Mouse (Mus musculus): ENCODE results near the gene Nav2. TPM values are rescaled to one million over a fixed set of nuclear protein-coding genes. Genes with fewer than 3 reads are reported as not detected.

Gene Nav2
- total and polyA plus RNA-seq, 3 experiments, result 20.4 to 49.9 (median 34.4) TPM

DNA sequence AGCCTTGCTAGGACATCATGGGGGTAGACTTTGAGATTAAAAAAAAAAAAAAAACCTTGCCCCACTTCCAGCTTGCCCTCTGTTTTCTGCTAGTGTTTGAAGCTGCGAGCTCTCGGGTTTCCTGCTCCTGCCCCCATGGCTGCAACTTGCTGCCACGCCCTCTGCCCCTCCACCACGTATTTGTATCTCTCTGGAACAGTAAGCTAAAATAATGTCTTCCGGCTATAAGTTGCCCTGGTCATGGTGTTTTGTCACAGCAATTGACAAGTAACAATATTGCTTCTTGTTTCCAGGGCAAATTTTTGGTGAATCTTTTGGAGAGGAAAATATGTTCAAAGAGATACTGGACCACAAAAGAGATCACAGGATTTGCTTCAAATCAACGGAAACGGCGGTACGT lies 10.1 kb upstream of the Nav2 start:
- no peak for TF ChIP-seq CTCF (IDR thresholded peaks at IDR 0.05)
- TF ChIP-seq POLR2A (IDR thresholded peaks at IDR 0.05; ENCODE audit: insufficient read depth, low read depth, low read length), result no peak
- TF ChIP-seq EP300 (IDR thresholded peaks at IDR 0.05; ENCODE audit: insufficient read depth, low read depth, low read length), result no peak
- WGBS, result 51% methylated on average over 9 of the region's 9 CpGs
- peaks cover 3% of the 10 kb centered on the region for H3K4me1 ChIP-seq (ENCODE audit: control insufficient read depth, insufficient read depth, low read length)
- intact Hi-C loops (cut with DNase I), result loop anchor here (2.0 kb wide), 1 partner anchor 28 kb away; no protein-coding TSS in a partner anchor
- no peaks in the 10 kb centered on the region for H3K36me3 ChIP-seq (ENCODE audit: control insufficient read depth, insufficient read depth, low read length)
- no peak overlapping the region for H3K9ac ChIP-seq (ENCODE audit: low read depth, low read length)
- no peaks in the 10 kb centered on the region for H3K27me3 ChIP-seq (ENCODE audit: control insufficient read depth, insufficient read depth, low read length)
- no peak overlapping the region for H3K27ac ChIP-seq
- H3K79me2 ChIP-seq (replicated peaks; ENCODE audit: control insufficient read depth, insufficient read depth, low read length), result no peaks in the 10 kb centered on the region
- H3K4me3 ChIP-seq, result no peak overlapping the region
- DNase-seq, result no peak

DNA sequence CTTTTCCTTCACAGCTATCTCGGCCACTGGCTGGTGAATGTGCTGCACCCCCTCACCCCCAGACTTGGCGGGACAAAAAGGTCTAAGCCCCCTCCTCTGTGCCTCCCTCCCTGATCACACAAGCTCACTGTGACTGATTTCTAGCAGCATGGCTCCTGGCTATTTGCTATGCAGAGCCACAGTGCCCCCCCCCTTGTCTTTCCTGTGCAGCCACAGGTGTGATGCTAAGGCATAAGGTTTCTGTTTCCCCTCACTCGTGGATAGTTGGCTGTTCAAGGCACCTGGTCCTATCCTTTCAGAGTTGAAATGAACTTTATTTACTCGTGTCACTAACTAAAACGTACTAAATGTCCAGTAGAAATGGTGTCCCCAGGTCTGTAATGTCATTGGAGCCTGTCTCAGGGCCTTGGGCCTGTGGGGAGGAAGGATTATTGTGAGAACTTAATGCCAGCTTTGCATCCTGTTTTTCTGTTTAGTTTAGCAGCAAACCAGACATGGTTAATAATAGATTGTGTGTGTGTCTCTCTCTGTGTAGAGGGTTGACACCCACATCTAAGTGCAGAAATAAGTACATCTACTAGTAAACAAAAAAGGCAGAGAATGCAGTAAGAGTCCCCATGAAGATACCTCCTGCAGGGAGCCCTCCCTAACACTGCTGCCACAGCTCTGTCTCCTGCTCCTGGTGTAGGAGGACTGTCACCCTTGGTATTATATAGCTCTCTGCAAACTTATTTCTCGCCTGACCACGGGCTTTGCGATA lies 7.9 kb upstream of the Nav2 start:
- WGBS, result 72% methylated on average over 8 of the region's 8 CpGs
- intact Hi-C loops (cut with DNase I), result no loop called here
- H3K27me3 ChIP-seq (ENCODE audit: control insufficient read depth, insufficient read depth, low read length), result no peaks in the 10 kb centered on the region
- H3K4me1 ChIP-seq (ENCODE audit: control insufficient read depth, insufficient read depth, low read length), result peaks cover 3% of the 10 kb centered on the region
- H3K4me3 ChIP-seq, result no peak overlapping the region
- H3K27ac ChIP-seq, result no peak overlapping the region
- no peak for TF ChIP-seq CTCF (IDR thresholded peaks at IDR 0.05)
- TF ChIP-seq EP300 (IDR thresholded peaks at IDR 0.05; ENCODE audit: insufficient read depth, low read depth, low read length), result no peak
- no peak for TF ChIP-seq POLR2A (IDR thresholded peaks at IDR 0.05; ENCODE audit: insufficient read depth, low read depth, low read length)
- no peak overlapping the region for H3K9ac ChIP-seq (ENCODE audit: low read depth, low read length)
- no peaks in the 10 kb centered on the region for H3K79me2 ChIP-seq (replicated peaks; ENCODE audit: control insufficient read depth, insufficient read depth, low read length)
- H3K36me3 ChIP-seq (ENCODE audit: control insufficient read depth, insufficient read depth, low read length), result no peaks in the 10 kb centered on the region
- DNase-seq, result no peak

DNA sequence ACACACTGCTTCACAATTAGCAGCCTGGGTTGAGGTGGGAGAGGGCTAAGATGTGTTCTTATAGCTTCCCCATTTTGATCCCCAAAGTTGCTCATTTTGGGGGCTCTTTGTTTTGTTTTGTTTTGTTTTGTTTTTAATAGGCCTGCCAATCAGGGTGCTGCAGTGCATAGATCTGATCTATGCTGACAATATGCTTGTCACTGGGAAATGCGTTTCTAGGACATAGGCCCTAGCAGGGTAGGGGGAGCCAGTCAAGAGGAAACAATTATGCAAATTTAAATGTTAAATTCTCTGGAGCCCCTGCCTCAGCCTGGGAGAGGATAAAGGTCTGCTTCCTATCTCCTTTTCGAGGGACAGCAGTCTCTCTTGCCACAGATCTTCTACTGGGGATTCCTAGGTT lies 6.1 kb upstream of the Nav2 start:
- Histone ChIP-seq H3K4me1 (ENCODE audit: control insufficient read depth, insufficient read depth, low read length) (peaks cover 3% of the 10 kb centered on the region), H3K36me3 (ENCODE audit: control insufficient read depth, insufficient read depth, low read length) (no peaks in the 10 kb centered on the region), H3K27ac (no peak overlapping the region), H3K4me3 (no peak overlapping the region), H3K27me3 (ENCODE audit: control insufficient read depth, insufficient read depth, low read length) (no peaks in the 10 kb centered on the region), H3K9ac (ENCODE audit: low read depth, low read length) (no peak overlapping the region), H3K79me2 (replicated peaks; ENCODE audit: control insufficient read depth, insufficient read depth, low read length) (no peaks in the 10 kb centered on the region)
- intact Hi-C loops (cut with DNase I), result no loop called here
- WGBS, result 61% methylated on average over 2 of the region's 2 CpGs
- no peak for TF ChIP-seq EP300 (IDR thresholded peaks at IDR 0.05; ENCODE audit: insufficient read depth, low read depth, low read length)
- TF ChIP-seq CTCF (IDR thresholded peaks at IDR 0.05), result no peak
- TF ChIP-seq POLR2A (IDR thresholded peaks at IDR 0.05; ENCODE audit: insufficient read depth, low read depth, low read length), result no peak
- no peak for DNase-seq

DNA sequence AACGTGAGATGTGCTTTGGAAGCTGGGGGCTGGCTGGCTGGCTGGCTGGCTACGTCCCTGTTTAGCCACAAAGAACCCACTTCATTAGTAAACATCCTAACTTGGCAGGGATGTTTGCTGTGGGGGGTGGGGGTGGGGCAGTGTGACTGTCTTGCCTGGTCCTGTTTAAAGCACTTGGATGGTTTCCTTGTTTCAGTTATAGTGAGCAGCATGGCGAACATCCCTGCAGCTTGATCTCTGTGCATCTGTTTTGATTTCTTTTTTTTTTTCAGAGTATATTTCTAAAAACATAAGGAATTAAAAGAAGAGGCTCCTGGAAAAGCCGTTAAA lies 791 bp downstream of the Nav2 start:
- H3K27ac ChIP-seq, result no peak overlapping the region
- intact Hi-C loops (cut with DNase I), result no loop called here
- no peaks in the 10 kb centered on the region for H3K27me3 ChIP-seq (ENCODE audit: control insufficient read depth, insufficient read depth, low read length)
- H3K4me1 ChIP-seq (ENCODE audit: control insufficient read depth, insufficient read depth, low read length), result no peaks in the 10 kb centered on the region
- no peak for TF ChIP-seq POLR2A (IDR thresholded peaks at IDR 0.05; ENCODE audit: insufficient read depth, low read depth, low read length)
- no peak for TF ChIP-seq EP300 (IDR thresholded peaks at IDR 0.05; ENCODE audit: insufficient read depth, low read depth, low read length)
- no peak for TF ChIP-seq CTCF (IDR thresholded peaks at IDR 0.05)
- H3K4me3 ChIP-seq, result no peak overlapping the region
- H3K36me3 ChIP-seq (ENCODE audit: control insufficient read depth, insufficient read depth, low read length), result no peaks in the 10 kb centered on the region
- 51% methylated on average over 4 of the region's 4 CpGs for WGBS
- H3K9ac ChIP-seq (ENCODE audit: low read depth, low read length), result no peak overlapping the region
- DNase-seq, result no peak
- H3K79me2 ChIP-seq (replicated peaks; ENCODE audit: control insufficient read depth, insufficient read depth, low read length), result no peaks in the 10 kb centered on the region

DNA sequence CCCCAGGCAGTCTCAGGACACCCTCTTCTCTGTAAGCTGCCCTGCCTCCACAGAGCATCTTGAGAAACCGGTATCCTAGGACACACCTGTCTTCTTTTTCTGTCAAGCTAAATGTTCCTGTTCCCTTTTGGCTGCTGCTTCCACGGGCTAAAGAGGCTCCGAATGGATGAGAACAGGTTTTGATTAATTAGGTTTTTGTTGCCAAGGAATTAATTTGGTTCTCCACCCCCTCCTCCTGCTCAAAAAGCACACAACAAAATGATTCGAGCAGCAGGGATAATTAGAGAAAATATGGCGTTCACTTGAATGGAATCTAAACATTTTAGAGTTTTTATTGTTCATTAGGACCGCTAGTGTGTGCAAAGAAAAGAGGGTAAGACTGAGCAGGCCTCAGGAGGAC lies 1.8 kb downstream of the Nav2 start:
- no peaks in the 10 kb centered on the region for H3K79me2 ChIP-seq (replicated peaks; ENCODE audit: control insufficient read depth, insufficient read depth, low read length)
- H3K36me3 ChIP-seq (ENCODE audit: control insufficient read depth, insufficient read depth, low read length), result no peaks in the 10 kb centered on the region
- no peak overlapping the region for H3K4me3 ChIP-seq
- H3K4me1 ChIP-seq (ENCODE audit: control insufficient read depth, insufficient read depth, low read length), result no peaks in the 10 kb centered on the region
- intact Hi-C loops (cut with DNase I), result no loop called here
- H3K27me3 ChIP-seq (ENCODE audit: control insufficient read depth, insufficient read depth, low read length), result no peaks in the 10 kb centered on the region
- no peak overlapping the region for H3K9ac ChIP-seq (ENCODE audit: low read depth, low read length)
- no peak overlapping the region for H3K27ac ChIP-seq
- DNase-seq, result no peak
- TF ChIP-seq POLR2A (IDR thresholded peaks at IDR 0.05; ENCODE audit: insufficient read depth, low read depth, low read length) (no peak), CTCF (IDR thresholded peaks at IDR 0.05) (no peak), EP300 (IDR thresholded peaks at IDR 0.05; ENCODE audit: insufficient read depth, low read depth, low read length) (no peak)
- 86% methylated on average over 6 of the region's 6 CpGs for WGBS

DNA sequence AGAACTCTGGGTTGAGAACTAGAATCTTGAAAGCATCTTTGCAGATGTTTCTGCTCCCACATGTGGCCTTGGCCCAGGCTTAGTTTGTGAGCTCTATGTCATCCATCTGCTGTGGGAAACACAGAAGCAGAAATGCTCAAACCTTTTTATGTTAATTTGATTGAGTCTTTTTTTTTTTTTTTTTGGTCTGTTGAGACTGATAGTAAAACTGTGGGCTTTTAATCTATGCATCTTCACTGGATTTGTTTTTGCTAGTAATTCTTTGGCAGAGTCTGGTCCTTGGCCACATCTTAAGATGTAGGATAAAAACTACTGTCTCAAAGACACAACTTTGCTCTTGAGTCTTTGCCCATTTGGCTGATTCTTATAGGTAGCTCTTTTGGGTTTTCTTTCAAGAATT lies 2.6 kb downstream of the Nav2 start:
- no peak for TF ChIP-seq CTCF (IDR thresholded peaks at IDR 0.05)
- no peak for TF ChIP-seq EP300 (IDR thresholded peaks at IDR 0.05; ENCODE audit: insufficient read depth, low read depth, low read length)
- TF ChIP-seq POLR2A (IDR thresholded peaks at IDR 0.05; ENCODE audit: insufficient read depth, low read depth, low read length), result no peak
- Histone ChIP-seq H3K4me1 (ENCODE audit: control insufficient read depth, insufficient read depth, low read length) (no peaks in the 10 kb centered on the region), H3K4me3 (no peak overlapping the region), H3K27ac (no peak overlapping the region), H3K36me3 (ENCODE audit: control insufficient read depth, insufficient read depth, low read length) (no peaks in the 10 kb centered on the region), H3K27me3 (ENCODE audit: control insufficient read depth, insufficient read depth, low read length) (no peaks in the 10 kb centered on the region), H3K79me2 (replicated peaks; ENCODE audit: control insufficient read depth, insufficient read depth, low read length) (no peaks in the 10 kb centered on the region), H3K9ac (ENCODE audit: low read depth, low read length) (no peak overlapping the region)
- intact Hi-C loops (cut with DNase I), result no loop called here
- no peak for DNase-seq

All from heart, adult 2 months (tissue).